Mouse (Mus musculus) embryonic fibroblast, embryonic 13.5 days (primary cell): ENCODE data around the gene Use1. TPM values are rescaled to one million over a fixed set of nuclear protein-coding genes. Genes with fewer than 3 reads are reported as not detected.

Experiments used
- H3K27ac ChIP-seq: 2 replicates; pipeline ENCODE4 v1.5.1; 2012; ENCODE audit warnings: low read length, control low read depth, inconsistent platforms; ENCODE audit not compliant: insufficient read depth
- H3K4me1 ChIP-seq: 2 replicates; pipeline ENCODE4 v1.6.1; 2011; ENCODE audit warnings: low read length; ENCODE audit not compliant: control insufficient read depth, insufficient read depth
- H3K4me3 ChIP-seq: 2 replicates; pipeline ENCODE4 v1.5.1; 2011; ENCODE audit warnings: mild to moderate bottlenecking, control low read depth, low read length; ENCODE audit not compliant: insufficient read depth
- CTCF ChIP-seq: IDR thresholded peaks from 2 replicates; pipeline ENCODE4 v1.5.1; 2011; ENCODE audit warnings: mild to moderate bottlenecking, control low read depth, low read length, moderate library complexity, borderline replicate concordance; ENCODE audit not compliant: insufficient read depth
- POLR2A ChIP-seq: IDR thresholded peaks from 2 replicates; pipeline ENCODE4 v1.6.1; 2011; ENCODE audit warnings: low read depth, mild to moderate bottlenecking, control low read depth, low read length, moderate library complexity
- polyA plus RNA-seq: library from polyadenylated mRNA; stranded (reverse); fragments of >200 nt; gene quantifications from 2 replicates; pipeline ENCODE4 v1.2.4, GENCODE M21; 2011; ENCODE audit warnings: low read depth; ENCODE audit not compliant: missing spikeins, insufficient read length

Gene Use1
- polyA plus RNA-seq, 1 experiment: 97.6 TPM

DNA sequence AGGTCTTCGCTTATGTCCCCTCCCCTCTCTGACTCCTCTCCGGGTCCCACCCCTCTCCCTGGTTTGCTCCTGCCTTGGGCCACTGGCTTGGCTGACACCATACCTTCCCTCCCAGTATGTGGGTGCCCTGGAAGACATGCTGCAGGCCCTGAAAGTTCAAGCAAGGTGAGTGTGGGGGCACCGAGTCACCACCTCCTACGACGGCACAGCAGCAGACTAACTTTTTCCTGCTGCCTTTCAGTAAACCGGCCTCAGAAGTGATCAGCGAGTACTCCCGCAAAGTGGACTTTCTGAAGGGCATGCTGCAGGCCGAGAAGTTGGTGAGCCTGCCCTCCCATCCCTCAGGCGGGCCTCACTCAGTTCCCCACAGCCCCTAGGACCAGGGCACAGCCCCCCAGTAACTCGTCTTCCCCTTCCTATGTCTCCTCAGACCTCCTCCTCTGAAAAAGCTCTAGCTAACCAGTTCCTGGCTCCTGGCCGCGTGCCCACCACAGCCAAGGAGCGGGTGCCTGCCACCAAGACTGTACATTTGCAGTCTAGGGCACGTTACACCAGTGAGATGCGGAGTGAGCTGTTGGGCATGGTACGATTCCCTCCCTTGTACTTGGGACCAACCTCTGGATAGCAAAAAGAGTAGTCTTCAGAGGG, 1.0 kb downstream of the Use1 start:
- H3K4me1 ChIP-seq: peaks cover 8% of the 10 kb centered on the region
- peak overlapping the region; percentile 78 for H3K27ac ChIP-seq
- H3K4me3 ChIP-seq: peak overlapping the region; percentile 62
- TF ChIP-seq CTCF: no peak
- peak; percentile 74 for TF ChIP-seq POLR2A

DNA sequence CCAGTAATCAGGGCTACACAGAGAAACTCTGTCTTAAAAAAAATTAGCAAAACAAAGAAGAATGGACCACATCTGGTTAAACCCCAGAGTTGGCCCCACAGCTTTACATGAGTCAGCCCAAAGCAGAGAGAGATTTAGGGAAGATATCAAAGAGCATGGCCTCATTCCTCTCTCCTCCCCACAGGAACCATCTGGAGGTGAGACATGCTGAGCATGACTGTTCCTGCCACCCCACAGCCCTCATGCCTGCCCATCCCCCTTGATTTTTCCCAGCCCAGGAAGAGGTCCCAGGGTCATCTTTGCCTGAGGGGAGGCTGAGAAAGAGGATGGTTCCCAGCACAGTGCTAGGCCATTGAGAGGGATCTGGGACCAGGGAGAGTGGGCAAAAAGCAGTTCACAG, 1.7 kb downstream of the Use1 start:
- H3K4me3 ChIP-seq: no peak overlapping the region
- TF ChIP-seq POLR2A: peak; percentile 33; the same call in 1 of the 2 replicates
- no peak for TF ChIP-seq CTCF
- peak overlapping the region; percentile 78 for H3K27ac ChIP-seq

DNA sequence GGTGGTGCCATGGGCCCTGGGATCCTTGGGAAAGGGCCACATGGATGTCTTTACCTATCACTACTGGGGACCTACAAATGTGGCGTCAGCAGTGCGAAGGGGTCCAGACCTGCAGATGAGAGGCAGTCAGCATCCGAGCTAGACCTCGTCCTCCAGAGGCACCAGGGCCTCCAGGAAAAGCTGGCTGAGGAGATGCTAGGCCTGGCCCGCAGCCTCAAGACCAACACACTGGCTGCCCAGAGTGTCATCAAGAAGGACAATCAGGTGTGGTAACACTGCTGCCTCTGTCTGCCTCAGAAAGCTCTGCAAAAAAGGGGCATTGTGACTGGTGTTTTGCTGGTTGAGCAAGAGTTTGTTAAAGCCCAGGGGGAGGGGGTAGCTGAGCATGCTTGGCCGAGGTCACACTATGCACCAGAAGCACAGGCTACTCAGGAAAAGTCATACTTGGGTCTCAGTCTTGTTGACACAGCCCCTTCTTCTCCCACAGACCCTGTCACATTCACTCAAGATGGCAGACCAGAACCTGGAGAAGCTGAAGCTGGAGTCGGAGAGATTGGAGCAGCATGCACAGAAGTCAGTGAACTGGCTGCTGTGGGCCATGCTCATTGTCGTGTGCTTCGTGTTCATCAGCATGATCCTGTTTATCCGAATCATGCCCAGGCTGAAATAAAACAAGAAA, 2.5 kb downstream of the Use1 start:
- Histone ChIP-seq H3K27ac (peak overlapping the region; percentile 57; the same call in 1 of the 2 replicates), H3K4me3 (no peak overlapping the region), H3K4me1 (peaks cover 8% of the 10 kb centered on the region)
- TF ChIP-seq CTCF (no peak), POLR2A (no peak)

More for the DNA sequence above, 1.7 kb downstream of the Use1 start:
- peaks cover 8% of the 10 kb centered on the region for H3K4me1 ChIP-seq

DNA sequence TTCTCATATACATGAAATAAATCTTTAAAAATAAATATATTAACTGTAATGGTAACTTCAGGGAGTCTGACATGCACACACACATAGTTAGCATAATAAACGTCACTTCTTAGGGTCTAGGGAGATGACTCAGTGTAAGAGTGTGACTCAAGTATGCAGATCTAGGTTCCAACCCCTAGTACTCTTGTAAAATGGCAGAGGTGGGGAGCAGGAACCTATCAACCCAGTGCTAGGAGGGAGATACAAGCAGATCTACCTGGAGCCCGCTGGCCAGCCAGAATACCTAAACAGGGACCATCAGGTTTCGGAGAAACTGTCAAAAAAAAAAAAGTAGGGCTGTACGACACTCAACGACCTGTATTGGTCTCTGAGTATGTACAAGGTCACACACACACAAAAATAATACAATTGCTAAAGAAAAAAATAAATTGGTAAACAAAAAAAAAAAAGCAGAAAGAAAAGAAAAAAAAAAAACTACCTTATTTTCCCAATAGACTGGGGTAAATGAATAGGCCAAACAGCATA, 4.1 kb downstream of the Use1 start:
- H3K27ac ChIP-seq: 0 out of 2 replicates have a peak overlapping the region, but pooled peaks have one; percentile 36
- no peak for TF ChIP-seq CTCF
- TF ChIP-seq POLR2A: peak; percentile 47; the same call in 1 of the 2 replicates
- peaks cover 8% of the 10 kb centered on the region for H3K4me1 ChIP-seq
- H3K4me3 ChIP-seq: peak overlapping the region; percentile 37

DNA sequence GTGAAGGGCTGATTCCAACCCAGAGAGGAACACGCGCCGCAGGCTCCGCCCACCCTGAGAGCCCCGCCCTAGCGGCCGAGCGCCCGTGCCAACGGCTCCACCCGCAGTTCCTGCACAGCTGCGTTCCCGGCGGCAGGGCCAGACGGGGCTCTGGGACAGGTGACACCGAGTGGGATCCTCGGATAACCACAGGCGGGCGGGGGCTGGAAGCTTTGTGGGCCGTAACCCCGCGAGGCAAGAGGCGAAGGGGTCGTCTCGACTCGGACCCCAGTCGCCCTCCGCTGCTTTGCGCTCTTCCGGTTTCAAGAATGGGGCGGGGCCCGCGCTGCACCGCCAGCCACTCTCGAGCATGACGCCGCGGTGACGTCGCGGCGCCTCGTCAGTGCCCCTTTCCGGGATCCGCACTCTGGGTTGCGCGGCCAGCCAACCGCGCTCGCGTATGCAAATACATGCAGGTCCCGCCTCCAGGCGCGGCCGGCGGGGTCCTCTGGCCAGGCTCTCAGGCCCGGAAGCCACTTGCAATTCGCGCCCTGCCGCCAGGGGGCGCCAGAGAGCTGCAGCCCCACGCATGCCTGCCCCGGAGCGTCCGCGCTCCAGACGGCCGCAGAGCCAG, 4.7 kb downstream of the Use1 start, which contains the start of gene Ocel1:
Gene Ocel1, plus strand, starts transcription at position 63 of the 613 bp plus-strand sequence.
- H3K4me1 ChIP-seq: peaks cover 8% of the 10 kb centered on the region
- peak within 1 kb of the TSS; percentile 70 for H3K4me3 ChIP-seq
- peak within 1 kb of the TSS; percentile 75 for H3K27ac ChIP-seq
- TF ChIP-seq POLR2A (peak; percentile 81), CTCF (peak; percentile 81)

GRCm38 (mm10) chr8:71372427-71372826, 5.8 kb downstream of the Use1 start:
- Histone ChIP-seq H3K27ac (no peak overlapping the region), H3K4me1 (peaks cover 10% of the 10 kb centered on the region), H3K4me3 (no peak overlapping the region)
- TF ChIP-seq CTCF (no peak), POLR2A (no peak)

DNA sequence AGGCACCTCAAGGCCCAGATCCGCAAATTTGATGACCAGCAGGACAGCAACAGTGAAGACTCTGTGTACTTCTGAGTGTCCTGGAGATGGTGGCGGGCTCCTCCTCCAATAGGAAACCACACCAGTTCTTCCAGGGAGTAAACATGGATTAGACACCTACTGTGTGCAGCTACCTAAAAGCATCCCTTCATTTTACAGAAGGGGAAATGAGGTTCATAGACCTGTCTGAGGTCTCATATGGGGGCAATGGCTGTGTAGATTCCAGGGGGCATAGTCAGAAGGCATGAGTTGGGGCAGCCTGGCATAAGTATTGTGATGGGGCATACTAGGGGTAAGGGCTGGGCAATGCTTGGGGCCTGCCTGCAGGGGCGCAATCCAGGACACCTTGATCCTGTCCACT, 6.4 kb downstream of the Use1 start:
- Histone ChIP-seq H3K4me1 (peaks cover 8% of the 10 kb centered on the region), H3K4me3 (no peak overlapping the region), H3K27ac (no peak overlapping the region)
- no peak for TF ChIP-seq CTCF
- TF ChIP-seq POLR2A: no peak

DNA sequence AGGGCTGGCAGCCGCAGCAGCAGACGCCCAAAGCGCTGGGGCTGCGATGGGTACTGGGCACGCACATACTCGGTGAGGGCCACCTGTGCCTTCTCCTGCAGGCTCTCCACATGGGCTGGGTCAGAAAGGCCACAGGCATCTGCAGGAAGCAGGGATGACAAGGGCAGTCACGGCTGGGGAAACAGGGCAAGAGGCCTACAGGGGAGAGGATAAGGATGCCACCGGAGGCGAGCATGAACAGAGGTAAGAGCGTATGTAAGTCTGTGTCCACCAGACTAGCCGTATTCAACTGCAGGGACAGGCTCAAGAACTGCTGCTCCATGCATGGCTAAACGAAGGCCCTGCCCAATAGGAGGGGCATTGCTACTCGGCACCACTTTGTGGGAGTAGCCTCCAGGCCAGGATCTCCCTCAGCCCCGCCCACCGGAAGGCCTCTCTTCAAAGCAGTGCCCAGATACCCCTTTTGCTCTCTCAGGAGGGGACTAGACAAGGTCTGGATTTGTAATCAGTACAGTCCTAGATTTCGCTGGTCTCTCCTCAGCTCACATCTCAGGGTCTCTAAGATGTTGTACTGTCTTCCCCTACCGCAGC, 8.1 kb downstream of the Use1 start:
- Histone ChIP-seq H3K4me1 (peaks cover 2% of the 10 kb centered on the region), H3K27ac (no peak overlapping the region), H3K4me3 (no peak overlapping the region)
- TF ChIP-seq CTCF (no peak), POLR2A (no peak)
